Mouse (Mus musculus): ENCODE measurements around the gene Plin5. TPM values are rescaled to one million over a fixed set of nuclear protein-coding genes. Genes with fewer than 3 reads are reported as not detected.
A peak's percentile ranks its signal among the peaks of the same experiment; 100 is the strongest.

Gene Plin5
- 1.4 and 1.9 TPM in 2 replicates for polyA plus RNA-seq (2012; rRNA removed)

GRCm38 (mm10) chr17:56117251-56117710 lies at the start of gene Plin5:
Gene Plin5, minus strand, starts transcription at chr17:56117596.
- DNase-seq (ENCODE audit: low spot score) = no peak

- DNase-seq (ENCODE audit: low spot score) = no peak
These were observed 48.3 kb upstream of the Plin5 start for GRCm38 (mm10) chr17:56165671-56166070.

GRCm38 (mm10) chr17:56164510-56164909 lies 47.1 kb upstream of the Plin5 start:
- DNase-seq (ENCODE audit: low spot score) = no peak

- no peak for DNase-seq (ENCODE audit: low spot score)
These were observed 46.2 kb upstream of the Plin5 start for GRCm38 (mm10) chr17:56163523-56164102.

- DNase-seq (ENCODE audit: low spot score) = peak; percentile 74
These were observed 44.9 kb upstream of the Plin5 start, which contains the start of gene Tnfaip8l1 for GRCm38 (mm10) chr17:56162231-56162774. Gene Tnfaip8l1, plus strand, starts transcription at chr17:56162477.

- DNase-seq (ENCODE audit: low spot score) = no peak
These were observed 42.3 kb upstream of the Plin5 start for GRCm38 (mm10) chr17:56159729-56160128.

GRCm38 (mm10) chr17:56153643-56154042 lies 36.2 kb upstream of the Plin5 start:
- no peak for DNase-seq (ENCODE audit: low spot score)

- DNase-seq (ENCODE audit: low spot score) = no peak
These were observed 32.5 kb upstream of the Plin5 start for GRCm38 (mm10) chr17:56149897-56150296.

- DNase-seq (ENCODE audit: low spot score) = no peak
These were observed 31.6 kb upstream of the Plin5 start for GRCm38 (mm10) chr17:56148790-56149618.

- no peak for DNase-seq (ENCODE audit: low spot score)
These were observed 30.9 kb upstream of the Plin5 start for GRCm38 (mm10) chr17:56148280-56148679.

- DNase-seq (ENCODE audit: low spot score) = no peak
These were observed 30.0 kb upstream of the Plin5 start for GRCm38 (mm10) chr17:56147420-56147819.

- no peak for DNase-seq (ENCODE audit: low spot score)
These were observed 28.7 kb upstream of the Plin5 start for GRCm38 (mm10) chr17:56146131-56146530.

GRCm38 (mm10) chr17:56144546-56144945 lies 27.1 kb upstream of the Plin5 start:
- DNase-seq (ENCODE audit: low spot score) = no peak

GRCm38 (mm10) chr17:56141702-56142605 lies 24.6 kb upstream of the Plin5 start:
- no peak for DNase-seq (ENCODE audit: low spot score)

- DNase-seq (ENCODE audit: low spot score) = no peak
These were observed 22.6 kb upstream of the Plin5 start, which contains the start of gene Sema6b for GRCm38 (mm10) chr17:56139858-56140595. Gene Sema6b, minus strand, starts transcription at chr17:56140343.

- no peak for DNase-seq (ENCODE audit: low spot score)
These were observed 22.0 kb upstream of the Plin5 start for GRCm38 (mm10) chr17:56139355-56139754.

GRCm38 (mm10) chr17:56137839-56138613 lies 20.6 kb upstream of the Plin5 start:
- no peak for DNase-seq (ENCODE audit: low spot score)

- DNase-seq (ENCODE audit: low spot score) = no peak
These were observed 19.2 kb upstream of the Plin5 start for GRCm38 (mm10) chr17:56136558-56136957.

- DNase-seq (ENCODE audit: low spot score) = no peak
These were observed 17.1 kb upstream of the Plin5 start for GRCm38 (mm10) chr17:56134463-56134971.
